Mouse (Mus musculus) right cerebral cortex, adult 18-20 months (tissue): ENCODE data around the gene Dhx40.
"Not testable (repeated sequence)": the region's sequence is repeated elsewhere in the genome, so short reads cannot be mapped to it uniquely, and the experiment has no call there.

Experiments used
- DNase-seq: peaks from one replicate; pipeline ENCODE4 v3.0.0; 2022; ENCODE audit warnings: mixed read lengths

The Dhx40 gene

DNA sequence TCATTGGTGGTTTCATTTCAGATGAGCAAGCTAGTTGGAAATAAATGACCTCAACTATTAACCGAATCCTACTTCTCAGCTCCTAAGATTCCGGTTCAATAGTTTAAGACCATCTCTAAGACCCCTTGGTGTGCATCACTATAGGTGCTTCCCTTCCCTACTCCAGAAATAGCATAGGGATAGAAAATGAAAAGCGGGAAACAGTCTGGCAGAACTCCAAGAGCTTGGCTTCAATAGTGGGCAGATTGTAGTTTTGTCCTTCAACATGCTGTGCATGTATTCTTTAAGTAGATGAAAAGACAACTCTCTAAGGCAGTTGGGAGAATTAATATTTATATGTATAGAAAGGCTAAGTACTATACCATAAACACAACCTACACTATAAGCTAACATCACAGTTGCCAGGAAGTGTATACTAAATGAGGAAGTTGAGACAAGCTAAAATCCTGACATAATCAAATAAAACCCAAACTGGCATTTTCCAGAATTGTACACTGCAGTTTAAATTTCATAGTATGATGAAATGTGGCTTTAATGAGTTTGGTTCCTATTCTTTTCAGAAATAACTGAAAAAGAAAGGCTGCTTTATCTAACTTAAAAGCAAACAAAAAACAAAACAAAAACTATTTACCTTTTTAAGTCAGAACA is 57.6 kb downstream of the Dhx40 start:
- DNase-seq, result no peak

DNA sequence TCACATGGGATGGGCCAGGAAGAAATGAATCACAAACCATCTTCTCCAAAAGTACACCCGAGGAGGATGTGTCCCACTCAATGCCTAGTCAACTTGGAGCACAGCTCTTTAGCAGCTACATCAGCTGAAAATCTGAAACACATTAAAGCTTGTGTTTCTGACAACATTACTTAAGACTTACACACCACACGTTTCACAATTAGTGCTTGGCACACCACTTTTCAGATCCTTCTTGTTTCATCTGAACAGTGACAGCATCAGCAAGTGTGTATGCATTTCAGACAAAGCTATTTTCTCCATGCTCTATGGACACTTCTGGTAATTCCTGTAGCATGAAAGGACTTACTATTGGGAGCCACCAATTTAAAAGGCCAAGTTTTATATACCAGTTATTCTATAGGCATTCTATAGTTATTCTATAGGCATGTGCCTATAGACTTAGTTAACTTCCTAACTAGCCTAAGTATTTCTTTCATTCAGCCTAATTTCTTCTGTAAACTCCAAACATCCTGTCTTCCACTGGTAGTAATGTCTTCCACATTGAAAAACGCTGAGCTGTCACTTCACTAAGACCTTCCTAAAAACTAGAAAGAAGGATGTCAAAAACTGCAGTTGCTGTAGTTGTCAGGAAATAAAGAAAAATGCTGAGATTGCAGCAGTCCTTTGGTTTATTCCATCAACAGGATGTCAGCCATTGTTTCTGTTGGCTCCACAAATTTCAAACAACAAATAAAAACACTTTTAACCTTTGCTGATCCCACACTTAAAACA is 61.7 kb downstream of the Dhx40 start:
- DNase-seq, result no peak

DNA sequence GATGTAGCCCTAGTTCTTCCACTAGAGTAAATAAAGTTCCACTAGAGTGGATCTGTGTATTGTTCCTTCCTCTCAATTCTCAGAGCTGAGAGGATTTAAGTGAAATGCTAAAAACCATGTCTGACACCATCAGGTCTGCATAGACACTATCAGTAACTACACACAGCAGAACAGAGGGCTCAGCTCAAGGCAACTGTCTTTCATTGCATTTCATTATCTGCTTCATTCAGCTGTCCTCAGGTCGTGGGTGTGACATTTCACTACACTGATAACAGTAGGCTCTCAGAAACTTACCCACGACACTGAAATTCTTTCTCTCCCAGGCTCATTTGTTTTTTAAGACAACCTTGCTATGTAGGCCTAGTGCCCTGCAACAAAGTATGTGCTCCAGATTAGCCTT is 64.9 kb downstream of the Dhx40 start:
- no peak for DNase-seq

DNA sequence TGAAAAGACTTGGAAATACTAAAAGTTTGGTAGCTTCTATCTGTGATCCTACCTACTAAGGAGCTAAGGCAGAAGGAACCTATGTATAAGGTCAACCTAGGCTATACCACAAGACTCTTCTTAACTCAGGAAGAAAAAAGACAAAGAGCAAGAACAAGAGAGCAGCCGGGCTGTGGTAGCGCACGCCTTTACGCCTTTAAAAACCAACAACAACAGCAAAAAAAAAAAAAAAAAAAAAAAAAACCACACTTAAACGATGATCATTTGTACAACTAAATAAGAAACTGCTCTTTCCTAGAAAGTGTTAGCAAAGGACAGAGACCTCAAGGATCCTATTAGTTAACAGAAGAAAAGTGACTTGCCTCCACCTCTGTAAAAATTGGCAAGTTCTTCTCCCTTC is 66.0 kb downstream of the Dhx40 start:
- no peak for DNase-seq

DNA sequence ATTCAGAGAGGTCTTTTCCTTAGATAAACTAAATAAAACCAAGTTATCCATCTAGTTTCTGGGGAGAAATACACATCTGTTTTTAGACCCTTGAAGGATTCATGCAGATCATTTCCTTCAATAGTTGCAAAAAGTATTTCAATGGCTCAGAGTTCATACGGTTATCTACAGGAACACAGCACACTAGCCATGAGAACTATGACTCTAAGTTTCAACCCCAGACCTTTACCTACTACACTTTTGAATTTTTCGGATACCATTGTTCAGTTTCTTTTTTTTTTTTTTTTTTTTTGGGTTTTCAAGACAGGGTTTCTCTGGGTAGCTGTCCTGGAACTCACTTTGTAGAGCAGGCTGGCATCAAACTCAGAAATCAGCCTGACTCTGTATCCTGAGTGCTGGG is 68.1 kb downstream of the Dhx40 start:
- DNase-seq, result no peak

DNA sequence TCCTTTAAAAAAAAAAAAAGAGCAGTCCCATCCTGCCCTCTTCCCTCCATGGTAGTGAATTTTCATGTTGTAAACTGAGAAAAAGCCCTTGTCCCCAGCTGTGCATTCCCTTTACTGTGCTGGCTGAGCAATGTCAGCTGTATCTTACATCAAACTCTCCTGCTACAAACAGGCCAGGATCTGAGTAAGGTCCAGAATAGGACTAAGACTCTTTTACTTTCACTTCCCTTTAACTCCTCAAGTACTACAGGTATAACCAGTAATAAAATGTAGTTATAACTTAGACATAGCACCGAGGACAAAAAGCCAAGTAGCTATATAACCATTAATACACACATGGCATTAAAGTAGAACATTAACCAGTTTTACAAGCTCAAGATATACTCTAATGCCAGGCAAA is 68.6 kb downstream of the Dhx40 start:
- DNase-seq, result no peak

DNA sequence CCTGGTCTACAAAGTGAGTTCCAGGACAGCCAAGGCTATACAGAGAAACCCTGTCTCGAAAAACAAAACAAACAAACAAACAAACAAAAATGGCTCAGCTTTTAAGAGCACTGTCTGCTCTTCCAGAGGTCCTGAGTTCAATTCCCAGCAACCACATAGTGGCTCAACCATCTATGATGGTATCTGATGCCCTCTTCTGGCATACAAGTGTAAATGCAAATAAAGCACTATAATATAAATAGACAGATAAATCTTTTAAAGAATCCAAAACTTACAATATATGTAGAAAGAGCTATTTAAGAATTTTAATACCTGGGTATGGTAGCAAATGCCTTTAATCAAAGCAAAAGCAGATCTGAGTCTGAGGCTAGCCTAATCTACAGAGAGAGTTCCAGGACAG is 69.2 kb downstream of the Dhx40 start:
- not testable (repeated sequence) for DNase-seq

DNA sequence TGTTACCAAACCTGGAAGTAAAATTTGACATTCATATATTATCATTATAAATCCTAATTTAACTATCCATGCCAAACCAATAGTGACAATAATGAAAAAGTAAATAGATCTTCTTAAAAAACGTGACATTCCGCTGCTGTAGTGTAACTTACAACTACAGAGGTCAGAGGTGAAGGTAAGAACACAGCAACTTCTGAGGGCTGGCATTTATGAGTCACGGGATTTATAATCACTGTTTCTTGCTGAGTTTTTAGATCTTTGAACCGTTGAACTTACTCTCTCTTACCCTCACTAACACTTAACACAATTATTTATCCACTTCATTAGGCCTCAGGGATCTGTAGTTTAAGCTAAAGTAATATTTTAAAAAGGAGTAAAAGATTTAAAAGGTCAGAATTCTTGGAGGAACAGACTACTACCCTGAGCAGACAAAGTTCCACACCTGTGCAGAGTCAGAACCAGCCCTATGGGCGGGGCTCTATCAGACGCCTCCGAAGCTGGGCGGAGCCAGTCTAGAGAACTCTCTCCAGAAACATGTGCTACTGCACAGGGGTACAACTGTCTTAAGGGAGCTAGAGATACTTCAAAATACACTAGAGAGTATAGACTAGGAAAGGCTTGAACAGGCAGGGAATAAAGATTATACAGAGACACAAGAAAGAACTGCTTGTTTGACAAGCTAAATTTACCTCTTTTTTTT is 70.1 kb downstream of the Dhx40 start:
- DNase-seq, result no peak

DNA sequence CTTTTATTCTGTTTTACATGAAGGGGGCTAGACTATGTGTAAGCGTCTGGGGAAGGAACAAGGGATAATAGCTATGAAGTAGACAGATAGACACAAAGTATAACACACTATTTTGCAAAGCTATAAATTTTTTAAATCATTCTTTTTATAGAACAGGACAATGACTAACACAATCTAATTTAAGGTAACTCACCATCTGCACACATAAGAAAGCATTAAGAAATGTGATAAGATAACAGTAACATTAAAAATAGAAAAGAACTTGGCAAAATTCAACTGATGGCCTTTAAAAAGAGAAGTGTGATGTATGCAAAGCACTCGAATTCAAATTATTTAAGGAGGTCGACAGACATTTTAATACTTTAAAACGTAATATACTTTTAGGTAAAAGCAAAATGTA is 72.6 kb downstream of the Dhx40 start:
- no peak for DNase-seq

DNA sequence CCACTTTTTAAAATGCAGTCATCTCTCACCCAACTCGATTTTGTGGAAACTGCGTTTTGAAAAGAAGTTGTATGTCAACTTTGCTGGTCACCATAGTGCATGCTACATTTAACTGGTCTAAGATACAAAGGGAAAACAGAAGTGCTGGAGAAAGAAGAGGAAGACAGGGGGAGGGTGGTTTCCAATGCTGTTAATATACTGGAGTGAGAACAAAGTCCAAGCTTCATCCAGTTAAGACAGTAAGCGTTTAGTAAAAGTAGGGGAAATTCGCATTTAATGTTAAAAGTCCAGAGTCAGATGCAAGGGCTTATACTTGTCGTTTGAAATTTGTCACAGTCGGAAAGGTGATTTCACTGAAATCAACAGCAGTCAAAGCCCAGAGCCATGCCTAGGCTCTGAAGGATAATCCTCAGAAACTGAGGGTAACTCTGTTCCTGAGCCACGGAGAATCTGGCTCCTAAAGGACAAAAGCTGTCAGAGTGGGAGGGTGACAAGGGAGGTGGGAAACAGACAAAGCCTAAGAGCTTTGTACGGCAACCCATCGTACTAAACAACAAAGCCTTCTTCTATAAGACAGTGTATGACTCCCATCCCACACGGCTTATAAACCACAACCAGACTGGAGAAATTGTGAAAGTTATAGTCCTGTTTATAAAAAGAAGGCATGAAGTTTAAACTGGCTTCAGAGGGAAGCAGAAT is 73.2 kb downstream of the Dhx40 start:
- no peak for DNase-seq

DNA sequence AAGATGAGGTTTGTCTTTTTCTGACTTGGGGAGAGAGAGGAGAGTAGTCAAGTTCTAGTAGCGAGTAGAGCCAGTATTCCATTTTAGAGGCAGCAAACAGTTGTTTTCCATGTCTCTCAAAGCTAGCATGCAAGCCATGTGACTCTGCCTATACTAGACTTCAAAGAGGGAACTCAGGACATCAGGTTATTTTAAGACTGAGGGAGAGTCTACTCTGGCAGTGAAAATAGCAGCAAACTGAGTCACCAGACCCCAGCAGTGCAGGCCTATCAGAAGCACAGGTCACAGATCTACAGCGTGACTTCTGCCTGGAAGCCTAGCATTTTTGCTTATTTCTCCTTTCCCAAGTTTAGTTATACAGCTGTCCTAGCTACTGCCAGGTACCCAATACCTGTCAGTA is 76.1 kb downstream of the Dhx40 start:
- DNase-seq, result no peak

DNA sequence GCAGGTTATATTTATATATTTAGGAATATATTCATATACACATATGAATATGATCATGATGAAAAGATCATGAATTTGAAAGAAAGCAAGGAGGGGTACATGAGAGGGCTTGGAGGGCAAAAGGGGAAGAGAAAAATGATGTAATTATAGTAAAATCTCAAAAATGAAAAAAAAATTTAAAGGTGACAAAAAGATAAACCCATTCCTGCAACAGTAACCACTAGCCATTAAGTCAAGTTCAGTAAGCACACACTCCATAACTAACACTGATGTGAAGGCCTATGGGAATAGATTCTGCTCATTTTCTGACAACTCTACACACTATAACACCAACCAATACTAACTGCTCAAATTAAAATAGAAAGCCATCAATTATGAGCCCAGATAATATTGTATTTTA is 81.9 kb downstream of the Dhx40 start:
- DNase-seq, result no peak

DNA sequence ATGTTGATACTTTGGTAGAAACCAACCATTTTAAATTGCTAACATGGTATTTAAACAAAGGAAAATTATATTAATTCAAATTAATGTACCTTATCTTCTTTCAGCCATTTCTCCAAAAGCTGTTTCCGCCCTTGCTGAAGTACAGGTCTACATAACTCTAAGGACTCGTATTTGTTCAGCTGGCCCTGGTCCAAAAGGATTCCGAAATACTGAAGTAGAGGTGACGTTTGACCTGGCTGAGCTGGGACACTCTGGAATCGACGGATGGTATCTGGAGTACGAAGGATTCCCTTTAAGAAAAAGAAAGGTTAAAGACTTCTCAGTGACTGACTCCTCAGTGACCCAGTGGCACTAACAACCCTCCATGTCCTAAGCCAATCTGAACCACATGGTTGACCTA is 82.6 kb downstream of the Dhx40 start:
- DNase-seq, result no peak

DNA sequence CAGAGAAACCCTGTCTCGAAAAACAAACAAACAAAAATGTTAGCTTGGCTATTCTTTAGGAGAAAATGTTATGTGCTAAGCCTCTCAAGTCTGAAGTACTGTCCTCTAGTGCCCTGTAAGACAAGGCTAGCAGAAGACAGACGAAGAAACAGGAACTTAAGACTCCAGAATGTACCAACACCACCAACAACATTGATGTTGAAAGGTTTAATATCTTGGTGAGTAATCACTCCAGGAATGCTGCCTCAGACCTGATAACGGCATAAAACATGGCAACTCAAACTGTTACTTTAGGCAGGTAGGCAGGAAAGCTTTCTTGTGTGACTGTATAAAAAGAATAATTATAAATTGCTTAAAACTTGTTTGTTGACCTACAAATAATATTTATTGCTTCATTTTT is 83.5 kb downstream of the Dhx40 start:
- no peak for DNase-seq

DNA sequence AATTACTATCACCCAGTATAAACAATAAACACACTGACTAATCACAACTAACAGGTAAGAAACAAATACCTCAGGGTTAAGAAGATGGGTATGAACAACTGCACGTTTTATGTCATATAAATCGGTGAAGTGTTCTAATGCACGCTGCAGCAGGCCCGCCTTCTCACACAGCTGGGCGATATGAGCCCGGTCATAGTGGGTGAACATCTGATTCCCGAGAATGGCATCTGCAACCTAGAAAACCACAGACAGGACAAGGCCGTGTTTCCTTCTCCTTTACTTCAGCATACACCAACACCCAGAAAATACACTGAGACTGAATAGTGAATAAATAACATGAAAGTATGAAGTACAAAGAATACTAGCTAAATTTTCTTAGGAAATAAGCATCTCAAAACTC is 88.2 kb downstream of the Dhx40 start:
- no peak for DNase-seq
